Mouse (Mus musculus): ENCODE results near the gene Helz.

Gene Helz

DNA sequence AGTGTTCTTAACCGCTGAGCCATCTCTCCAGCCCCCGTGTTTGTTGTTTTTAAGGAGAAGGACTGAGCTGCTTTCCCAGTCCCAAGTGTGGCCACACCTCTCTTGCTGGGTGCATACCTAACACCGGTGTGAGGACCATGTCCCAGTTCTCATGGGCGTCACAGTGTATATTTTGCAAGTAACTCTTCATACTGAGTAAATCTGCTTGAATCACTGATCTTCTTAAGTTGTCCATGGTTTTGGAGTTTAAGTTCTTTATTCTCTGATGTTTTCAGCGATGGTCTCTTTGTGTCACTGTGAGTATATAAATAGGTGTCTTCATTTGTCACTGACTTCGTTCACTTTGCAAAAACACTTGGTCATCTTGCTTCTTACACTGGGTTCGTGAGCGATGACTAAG, 126.9 kb downstream of the Helz start:
- DNase-seq (ENCODE audit: low spot score in 2 of 2): no peak

DNA sequence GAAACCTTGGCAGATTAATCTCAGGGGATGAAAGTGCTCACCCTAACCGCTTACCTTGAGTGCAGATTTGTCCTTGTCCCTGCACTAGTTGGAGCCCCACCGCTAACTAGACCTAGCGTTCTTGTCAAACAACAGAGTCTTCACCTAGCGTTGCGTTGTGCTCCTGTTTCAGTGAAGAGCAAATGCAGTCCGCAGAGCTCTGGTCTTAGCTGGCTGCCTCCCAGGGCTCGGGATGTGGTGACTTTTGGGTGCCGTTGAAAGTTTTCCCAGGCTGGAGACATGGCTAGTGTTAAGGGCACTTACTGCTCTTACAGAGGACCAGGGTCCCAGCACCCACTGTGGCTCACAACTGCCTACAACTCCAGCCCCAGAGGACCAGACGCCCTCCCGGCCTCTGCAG, 127.5 kb downstream of the Helz start:
- no peak for DNase-seq (ENCODE audit: low spot score in 2 of 2)

DNA sequence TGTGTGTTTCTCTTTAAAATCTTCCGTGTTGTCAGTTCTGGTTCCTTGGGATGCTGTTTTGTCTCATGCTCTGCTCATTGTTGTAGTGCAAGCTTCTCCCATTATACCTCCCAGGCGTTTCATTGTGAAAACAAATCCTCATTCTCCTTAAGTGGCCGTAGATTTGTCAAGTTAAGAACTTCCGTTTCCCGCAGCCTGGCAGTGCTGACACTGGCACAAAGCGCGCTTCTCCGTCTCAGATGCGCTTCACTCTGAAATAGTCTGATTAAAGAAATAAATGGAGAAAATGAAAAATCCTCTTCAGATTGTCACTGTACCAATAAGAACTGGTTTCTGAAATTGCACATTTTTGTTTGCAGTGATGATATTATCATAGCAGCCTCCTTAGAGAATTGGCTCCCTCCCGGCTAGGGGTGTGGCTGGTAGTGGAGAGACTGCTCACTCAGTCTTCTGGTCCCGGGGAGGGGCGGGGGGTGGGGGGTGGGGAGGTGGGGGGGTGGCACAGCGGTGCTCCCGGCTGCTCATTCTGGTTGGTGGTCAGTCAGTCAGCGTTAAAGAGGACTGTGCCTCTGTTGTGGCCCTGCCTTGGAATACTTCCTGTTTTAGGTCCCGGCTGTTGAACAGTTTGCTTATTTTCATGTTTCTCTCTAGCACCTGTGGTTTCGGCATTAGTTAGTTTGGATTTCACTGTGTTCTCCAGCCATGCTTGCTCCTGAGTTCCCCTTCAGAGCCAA, 128.6 kb downstream of the Helz start:
- no peak for DNase-seq (ENCODE audit: low spot score in 2 of 2)

DNA sequence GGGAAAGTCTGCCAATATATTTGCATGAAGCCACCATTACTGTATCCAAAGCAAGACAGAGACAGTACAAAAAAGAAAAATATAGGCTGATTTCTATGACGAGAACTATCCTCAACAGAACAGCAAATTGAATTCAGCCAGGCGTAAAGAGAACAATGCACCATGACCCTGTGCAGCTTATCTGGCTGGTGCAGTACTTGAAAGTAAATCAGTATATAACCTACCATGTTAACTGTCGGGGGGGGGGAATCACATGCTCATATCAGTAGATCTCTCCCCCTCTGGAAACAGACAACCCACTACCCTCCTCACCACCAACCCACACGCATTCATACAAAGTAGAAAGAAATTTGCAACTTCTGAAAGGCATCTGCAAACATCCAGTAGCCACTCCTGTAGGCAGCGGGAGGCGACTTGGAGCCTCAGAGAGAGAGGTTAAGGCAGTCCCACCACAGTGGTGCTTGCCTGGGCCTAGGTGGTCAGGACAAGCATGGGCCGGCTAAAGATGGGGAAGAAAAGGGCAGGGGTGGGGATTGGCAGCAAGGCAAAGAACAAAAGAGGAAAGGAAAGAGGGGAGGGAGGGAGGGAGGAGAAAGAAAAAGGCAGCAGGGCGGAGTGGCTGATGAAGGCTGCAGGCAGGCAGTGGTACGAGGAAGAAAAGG, 135.1 kb downstream of the Helz start:
- no peak for DNase-seq (ENCODE audit: low spot score in 2 of 2)

DNA sequence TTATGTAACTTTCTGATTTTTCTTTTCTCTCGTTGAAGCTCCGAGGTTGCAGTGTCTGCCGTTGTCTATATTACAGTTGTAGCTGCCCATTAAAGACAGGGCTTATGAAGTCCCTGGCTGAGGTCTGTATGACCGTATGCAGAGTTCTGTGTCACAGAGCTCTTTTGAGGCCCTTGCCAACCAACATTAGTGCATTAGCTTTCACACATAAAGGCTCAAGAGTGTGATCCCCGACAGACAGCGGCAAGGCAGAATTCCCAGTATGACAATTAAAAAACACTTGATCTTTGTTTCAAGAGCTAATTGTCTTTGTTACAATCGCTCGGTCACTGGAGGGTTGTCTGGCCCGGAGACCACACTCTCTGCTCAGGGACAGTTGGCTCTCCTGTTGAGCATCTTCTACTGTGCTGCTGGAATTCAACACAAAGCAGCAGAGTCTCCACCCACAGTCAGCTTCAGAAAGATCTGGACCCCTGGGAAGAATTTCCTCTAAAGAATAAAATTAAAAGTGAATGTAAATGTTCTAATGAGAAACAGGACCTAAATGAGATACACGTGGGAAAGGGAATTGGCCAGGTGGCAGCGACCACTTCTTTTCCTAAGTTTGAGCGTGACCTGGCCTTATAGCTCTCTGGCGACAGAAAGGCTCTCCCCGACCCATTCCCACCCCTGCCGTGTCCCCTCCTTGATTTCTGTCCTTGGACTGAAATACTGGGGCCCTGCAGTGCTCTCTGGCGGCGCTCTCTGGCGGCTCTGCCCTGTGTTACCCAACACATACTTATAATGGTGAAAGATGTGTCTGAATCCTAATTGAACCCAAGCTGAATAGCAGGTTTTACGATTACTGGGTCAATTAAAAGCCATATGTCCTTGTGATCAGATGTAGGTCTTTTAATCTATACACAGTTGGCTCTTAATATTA, 136.1 kb downstream of the Helz start:
- DNase-seq (ENCODE audit: low spot score in 2 of 2): no peak

DNA sequence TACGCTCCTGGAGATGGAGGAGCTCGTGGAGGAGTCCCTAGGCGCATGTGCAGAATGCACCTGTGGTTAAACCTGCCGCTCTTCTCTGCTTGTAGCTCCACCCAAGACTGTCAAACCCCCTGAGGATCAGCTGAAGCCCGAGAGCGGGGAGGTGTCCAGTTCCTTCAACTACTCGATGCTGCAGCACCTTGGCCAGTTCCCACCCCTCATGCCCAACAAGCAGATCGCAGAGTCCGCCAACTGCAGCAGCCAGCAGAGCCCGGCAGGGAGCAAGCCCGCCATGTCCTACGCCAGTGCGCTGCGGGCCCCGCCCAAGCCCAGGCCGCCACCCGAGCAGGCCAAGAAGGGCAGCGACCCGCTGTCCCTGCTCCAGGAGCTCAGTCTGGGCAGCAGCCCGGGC, 138.6 kb downstream of the Helz start:
- DNase-seq (ENCODE audit: low spot score in 2 of 2): no peak

DNA sequence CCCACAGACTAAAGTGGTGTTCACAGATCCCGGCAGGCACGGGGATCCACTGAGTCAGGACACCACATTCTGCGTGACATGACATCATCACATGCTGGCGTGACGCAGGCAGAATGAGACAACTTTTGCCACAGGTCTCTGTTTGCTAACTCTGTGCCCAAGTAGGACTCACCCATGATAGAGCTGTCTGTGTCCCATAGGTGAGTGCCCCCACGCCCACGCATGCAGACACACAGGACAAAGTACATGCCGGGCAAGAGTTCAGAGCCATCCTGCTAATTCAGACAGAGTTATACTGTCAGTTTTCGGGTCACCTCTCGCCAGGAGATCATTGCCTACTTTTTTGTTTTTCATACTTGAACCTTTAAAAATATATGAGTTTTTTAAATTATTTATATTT, 140.8 kb downstream of the Helz start:
- DNase-seq (ENCODE audit: low spot score in 2 of 2): no peak

DNA sequence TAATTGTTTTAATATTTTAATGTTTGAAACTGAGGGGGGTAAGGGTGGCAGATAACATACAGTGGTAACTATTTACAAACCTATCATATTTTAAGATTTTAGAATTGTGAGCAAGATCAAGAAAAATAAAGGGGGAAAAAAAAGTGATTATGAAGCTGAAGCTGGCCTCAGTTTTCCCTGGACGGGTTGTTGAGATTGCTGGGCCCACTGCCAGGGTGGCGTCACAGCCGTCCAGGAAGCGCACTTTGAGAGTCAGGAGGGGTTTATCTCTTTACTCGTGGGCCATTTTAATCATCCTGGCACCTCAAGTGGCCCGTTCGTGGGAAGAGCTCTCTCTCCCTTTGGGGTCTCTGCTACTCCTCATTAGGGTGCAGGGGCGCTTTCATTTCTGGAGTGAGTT, 143.8 kb downstream of the Helz start:
- DNase-seq (ENCODE audit: low spot score in 2 of 2): no peak

DNA sequence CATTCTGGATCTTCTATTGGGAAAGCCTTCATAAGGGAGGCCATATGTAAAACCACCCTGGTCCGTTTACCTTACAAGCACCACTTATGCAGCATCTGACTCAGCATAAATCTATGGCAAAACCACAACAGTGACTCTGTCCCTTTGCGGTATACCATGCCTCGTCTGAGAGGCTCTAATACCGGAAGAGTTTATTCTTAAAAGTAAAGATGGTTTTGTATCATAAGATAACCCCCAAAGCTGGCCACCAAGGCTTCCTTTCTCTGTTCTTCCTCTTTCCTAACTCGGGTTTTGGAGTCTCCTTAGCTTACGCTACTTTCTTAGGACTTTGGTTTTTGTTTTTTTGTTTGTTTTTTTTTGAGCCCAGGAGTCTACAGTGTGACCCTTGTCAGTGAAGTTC, 145.6 kb downstream of the Helz start:
- DNase-seq (ENCODE audit: low spot score in 2 of 2): no peak

DNA sequence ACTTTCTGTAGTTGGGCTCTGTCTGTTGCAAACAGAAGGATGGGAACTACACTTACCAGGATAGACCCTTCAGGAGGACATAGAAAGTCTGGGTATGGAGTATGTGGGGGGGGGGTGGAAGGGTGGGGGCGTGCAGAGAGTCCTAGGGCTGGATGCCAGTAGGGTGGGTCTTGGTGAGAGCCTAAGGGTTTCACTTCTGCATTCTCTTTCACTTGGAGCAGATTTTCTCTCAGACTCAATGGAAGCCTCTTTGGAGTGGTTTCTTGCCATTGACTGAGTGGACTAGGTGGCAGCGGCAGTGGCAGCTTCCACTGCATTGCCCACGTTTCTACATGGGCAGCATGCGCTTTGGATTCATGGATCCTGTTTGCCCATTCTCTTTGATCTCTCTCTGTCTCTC, 152.2 kb downstream of the Helz start:
- DNase-seq (ENCODE audit: low spot score in 2 of 2): no peak

DNA sequence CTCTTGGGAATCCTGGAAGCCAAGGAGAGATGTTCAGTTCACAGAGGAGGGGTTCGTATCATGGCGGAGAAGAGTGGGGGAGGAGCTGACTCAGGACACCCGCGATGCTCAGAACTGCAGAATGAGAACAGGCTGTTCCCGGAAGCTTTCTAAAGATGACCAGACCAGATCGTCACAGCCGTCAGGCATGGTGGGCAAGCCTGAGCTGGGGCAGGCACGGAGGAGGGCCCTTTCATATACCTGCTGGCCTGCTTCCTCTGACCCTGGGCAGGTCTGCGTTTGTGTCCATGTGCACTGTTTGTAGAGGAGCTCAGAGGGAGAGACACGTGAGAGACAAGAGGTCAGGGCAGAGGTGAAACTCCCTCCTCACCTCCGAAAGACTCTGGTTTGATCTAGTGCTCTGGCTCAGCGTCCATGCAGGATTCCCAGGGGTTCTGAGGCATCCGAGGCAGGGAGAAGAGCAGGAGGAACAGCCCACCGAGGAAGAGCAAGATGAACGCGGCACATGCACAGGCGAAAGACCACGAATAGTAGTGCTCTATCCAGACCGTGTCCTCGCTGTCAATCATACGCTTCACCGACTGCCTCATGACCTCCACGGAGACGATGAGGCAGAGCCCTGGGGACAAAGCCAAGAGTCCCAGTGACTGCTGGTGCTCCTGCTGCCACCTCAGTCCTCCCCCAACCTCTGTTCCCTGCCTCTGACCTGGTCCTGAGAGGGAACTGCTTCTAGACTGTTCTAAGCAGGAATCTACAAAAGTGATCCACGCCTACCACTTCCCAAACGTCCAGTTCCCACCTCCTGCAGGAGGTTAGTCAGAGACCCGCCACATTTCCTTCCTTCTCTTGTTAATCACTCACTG, 155.8 kb downstream of the Helz start:
- no peak for DNase-seq (ENCODE audit: low spot score in 2 of 2)

DNA sequence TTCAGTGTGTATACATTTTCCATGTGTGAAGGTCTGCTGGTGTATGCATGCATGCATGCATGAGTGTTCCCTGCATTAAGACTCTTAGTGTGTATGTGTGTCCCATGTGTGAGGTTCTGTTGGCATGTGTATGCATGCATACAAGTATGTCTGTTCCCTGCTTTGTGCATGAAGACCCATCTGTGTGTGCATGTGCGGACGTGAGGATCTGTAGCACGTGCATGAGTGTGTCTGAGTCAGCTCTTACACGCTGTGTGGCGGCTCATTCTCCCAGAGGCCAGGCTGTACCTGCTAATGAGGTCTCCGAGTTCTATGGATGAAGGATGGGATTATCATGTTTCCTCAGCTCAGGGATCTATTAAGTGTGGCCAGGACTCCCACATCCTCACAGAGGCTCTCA, 157.3 kb downstream of the Helz start:
- no peak for DNase-seq (ENCODE audit: low spot score in 2 of 2)

DNA sequence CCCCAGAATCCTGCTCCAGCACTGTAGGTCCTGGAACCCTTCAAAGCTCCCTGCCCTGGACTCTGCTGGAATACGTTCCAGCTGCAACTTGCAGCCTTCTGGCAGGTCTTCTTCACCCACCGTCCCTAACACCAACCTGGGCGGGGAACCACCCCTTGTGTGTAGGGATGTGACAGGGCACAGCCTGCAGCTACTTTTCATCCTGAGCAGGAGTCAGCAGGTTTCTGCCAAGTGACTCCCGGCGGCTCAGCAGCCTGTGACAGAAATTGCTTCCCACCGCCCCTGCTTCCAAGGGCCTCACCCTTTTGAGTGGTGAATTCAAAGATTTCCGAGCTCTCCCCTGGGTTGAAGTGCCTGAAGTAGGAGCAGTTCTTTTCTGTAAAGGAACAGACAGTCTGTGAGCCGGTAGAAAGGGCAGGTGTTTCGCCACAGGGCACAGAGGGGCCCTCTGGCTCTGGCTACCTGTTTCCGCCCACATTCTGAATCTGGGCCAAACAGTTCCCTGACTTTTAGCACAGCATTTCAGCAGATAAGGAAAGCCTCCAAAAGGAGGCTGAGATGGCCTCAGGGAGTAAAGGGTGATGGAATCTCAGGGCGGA, 157.8 kb downstream of the Helz start:
- DNase-seq (ENCODE audit: low spot score in 2 of 2): no peak

DNA sequence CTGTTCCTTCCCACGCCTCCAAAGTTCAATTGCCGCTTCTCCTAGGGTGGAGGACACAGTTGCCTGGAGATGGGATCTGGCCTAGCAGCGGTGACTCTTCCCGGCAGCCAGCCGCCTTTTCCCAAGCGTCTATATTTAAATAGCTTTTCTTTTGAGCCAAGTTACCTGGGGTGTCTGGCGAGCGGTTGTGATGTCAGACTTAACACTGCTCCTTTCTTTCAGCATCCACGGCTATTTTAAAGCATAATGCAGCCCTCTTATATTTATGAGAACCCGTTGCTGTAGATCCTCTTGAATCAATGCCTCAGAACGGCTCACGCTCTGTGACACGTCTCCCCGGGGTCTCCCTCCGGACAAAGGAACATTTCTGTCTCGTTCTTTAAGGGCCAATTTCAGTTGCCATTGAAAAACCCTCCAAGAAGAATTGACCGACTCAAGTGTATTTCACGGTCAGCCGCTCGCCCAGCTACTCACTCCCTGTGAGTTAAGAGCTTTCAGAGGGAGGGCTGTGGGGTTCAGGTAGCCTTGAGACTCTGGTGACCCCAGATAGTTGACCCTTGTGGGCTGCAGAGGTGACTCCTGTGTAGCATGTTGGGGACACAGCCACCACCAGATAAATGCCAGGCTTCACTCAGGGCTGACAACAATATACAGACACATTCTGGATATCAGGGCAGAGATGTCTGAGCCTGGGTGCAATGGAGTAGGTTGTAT, 160.3 kb downstream of the Helz start:
- no peak for DNase-seq (ENCODE audit: low spot score in 2 of 2)

DNA sequence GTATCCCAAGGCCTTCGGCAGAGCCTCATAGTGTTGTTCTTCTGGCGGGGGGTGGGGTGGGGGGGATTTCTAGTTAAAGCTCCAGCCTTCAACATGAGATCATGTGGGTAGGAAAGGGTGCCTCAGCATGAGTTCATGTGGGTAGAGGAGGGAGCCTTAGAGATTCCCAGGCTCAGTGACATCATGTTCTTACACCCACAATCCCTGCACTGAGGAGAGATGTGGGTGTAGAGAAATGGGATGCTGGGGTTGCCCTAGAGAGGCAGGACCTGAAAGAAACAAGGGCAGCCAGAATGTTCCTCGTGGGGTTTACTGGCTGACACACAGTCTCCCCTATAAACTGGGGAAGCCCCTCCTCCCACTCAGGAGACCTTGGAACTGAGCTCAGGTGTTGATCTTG, 162.6 kb downstream of the Helz start:
- DNase-seq (ENCODE audit: low spot score in 2 of 2): no peak

DNA sequence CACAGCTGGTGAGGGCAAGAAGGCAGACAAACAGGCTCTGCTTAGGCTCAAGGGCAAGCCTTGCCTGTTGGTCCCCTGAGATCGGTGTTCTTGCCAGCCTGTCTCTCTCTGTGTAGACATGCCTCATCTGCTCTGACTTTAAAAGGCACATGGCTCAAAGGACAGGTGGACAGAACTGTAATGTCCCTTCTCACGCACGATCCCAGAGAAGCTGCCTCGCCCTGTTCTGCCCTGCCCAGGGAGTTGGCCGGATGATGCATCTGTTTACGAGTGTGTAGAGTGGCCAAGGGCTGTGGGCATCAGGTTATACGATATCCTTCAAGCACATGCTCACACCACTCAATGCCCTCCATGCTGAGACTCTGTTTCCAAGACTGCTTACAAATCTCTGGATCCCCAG, 166.6 kb downstream of the Helz start:
- DNase-seq (ENCODE audit: low spot score in 2 of 2): no peak

DNA sequence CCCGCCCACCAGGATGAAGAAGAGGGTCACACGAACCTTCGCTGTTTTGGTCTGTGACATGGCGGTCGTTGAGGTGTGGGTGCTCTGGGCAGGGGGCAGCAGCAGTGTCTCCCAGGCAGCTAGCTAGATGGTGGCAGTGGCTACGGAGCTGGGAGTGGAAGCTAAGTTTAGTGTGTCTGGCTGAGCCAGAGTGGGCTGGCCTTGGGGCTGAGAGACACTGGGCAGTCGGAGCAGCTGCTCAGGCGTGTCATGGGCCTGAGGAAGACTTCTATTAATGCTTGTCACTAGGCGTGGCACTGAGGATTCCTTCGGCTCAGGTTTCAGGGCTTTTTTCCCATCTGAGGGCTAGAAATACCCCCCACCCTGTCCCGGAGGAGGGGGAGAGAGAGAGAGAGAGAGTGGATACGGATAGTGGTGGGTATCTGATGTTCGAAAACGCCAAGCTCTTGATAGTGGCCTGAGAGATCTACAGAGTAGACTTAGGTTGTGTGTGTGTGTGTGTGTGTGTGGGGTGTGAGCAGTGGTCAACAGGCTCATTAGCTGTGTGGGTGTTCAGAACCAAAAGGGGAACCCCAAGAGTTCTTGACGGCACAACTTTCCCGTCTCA, 168.7 kb downstream of the Helz start, which contains the start of gene Cacng1:
Gene Cacng1, minus strand, starts transcription at position 191 of the 607 bp plus-strand sequence.
- no peak for DNase-seq (ENCODE audit: low spot score in 2 of 2)

DNA sequence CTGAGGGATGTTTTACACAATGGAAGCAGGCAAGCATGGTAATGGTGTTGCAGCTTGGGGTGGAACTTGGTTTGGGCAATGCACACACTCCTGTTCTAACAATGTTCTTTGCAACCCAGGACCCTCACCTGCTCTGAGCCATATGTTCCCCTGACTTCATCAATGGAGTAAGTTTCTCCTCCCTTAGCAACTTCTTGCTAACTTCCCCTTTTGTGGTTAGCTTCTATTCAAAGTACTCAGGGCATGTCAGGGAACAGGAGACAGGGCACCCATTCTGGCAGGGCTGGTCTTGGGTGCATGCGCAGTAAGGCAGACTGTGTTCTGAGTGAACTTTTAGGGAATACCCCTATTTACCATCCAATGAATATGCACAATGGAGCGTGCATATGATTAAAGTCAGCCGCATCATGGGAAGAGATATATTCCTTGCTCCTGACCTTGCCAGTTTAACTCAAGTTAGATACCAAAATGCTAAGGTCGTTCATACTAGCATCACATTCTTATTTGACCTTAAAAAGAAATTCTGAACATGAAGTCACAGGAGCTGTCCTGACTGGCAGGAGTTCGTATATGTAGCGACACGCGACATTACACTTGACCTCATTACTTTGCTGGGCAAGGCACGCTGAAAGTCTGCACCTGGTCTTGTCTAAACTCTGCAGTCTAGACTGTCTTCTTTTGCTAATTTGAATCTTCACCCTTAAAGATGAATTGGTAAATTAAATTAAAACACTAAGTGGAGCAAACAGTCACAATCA, 172.7 kb downstream of the Helz start:
- no peak for DNase-seq (ENCODE audit: low spot score in 2 of 2)

DNA sequence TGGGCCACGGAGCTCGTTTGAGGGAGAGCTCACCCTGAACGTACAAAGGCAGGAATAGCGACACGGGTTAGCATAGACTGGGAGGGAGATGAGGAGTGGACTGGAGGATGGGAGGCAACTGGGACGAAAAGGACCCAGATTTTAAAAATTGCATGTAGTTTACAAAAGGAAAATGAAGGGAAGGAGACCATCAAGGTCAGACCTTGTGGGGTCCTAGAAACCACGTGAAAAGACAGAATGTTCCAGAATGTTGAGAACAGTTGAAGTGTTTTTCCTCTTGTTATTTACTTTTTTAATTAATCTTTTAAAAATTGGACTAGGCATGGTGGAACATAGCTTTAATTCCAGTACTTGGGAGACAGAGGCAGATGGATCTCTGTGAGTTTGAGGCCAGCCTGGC, 173.3 kb downstream of the Helz start:
- DNase-seq (ENCODE audit: low spot score in 2 of 2): no peak

All from spleen, postnatal 10 days (tissue).